Comparison of ENCODE assay signal across 13 mouse cellular contexts in genomic region chr16:37753809-37754208, GRCm38 (mm10). TPM values are rescaled to one million over a fixed set of nuclear protein-coding genes. Genes with fewer than 3 reads are reported as not detected.
DNase-seq lines count a peak whose midpoint lies in the region; ATAC-seq and TF ChIP-seq lines count a peak whose summit lies in the region.
"Had no signal": no experiment of that assay in that cellular context is flagged by ENCODE, and none has a peak within 500 bp of the region (broad histone marks: within the 10 kb centered on the region; RNA-seq: fewer than 3 reads in every experiment).

No protein-coding gene starts in this region.

- DNase-seq in kidney, adult 11 months: no peak
- peak; percentile 53 for DNase-seq in brain, embryonic 14.5 days (ENCODE audit: low read depth)
- DNase-seq in B cell, adult 2 months: no peak
- DNase-seq in yolk sac, embryonic 10.5 days (ENCODE audit: low spot score): no peak
- DNase-seq: cerebellum, postnatal 36 days; right cerebral cortex, postnatal 4 days had no signal

- 0 out of 2 replicates have a peak, but pooled peaks have one; percentile 27 for ATAC-seq in kidney, embryonic 16.5 days (ENCODE audit: low FRiP score, low TSS enrichment)
- ATAC-seq in liver, embryonic 12.5 days: peak; percentile 70
- ATAC-seq: forebrain, embryonic 13.5 days had no signal

- TF ChIP-seq POLR2A in ES-Bruce4 (IDR thresholded peaks at IDR 0.05; ENCODE audit: insufficient read depth, low read length): no peak
- no peak for TF ChIP-seq POLR2A in brain, embryonic 14.5 days (IDR thresholded peaks at IDR 0.05; ENCODE audit: borderline replicate concordance, extremely low read depth, insufficient read depth, insufficient read length, poor library complexity, severe bottlenecking)

- H3K36me3 ChIP-seq in kidney, embryonic 16.5 days (ENCODE audit: insufficient read depth, low read length): no peaks in the 10 kb centered on the region
- no peaks in the 10 kb centered on the region for H3K36me3 ChIP-seq in ES-Bruce4 (ENCODE audit: control insufficient read depth, insufficient read depth, low read length, poor library complexity, severe bottlenecking)
- H3K36me3 ChIP-seq in liver, embryonic 12.5 days: no peaks in the 10 kb centered on the region
- H3K36me3 ChIP-seq: neural tube, embryonic 12.5 days had no signal

- H3K4me2 ChIP-seq in kidney, embryonic 16.5 days (replicated peaks; ENCODE audit: low read depth, low read length): no peak overlapping the region
- no peak overlapping the region; the same call in 1 of the 2 replicates for H3K4me2 ChIP-seq in liver, embryonic 12.5 days
- H3K4me2 ChIP-seq: forebrain, embryonic 13.5 days; neural tube, embryonic 12.5 days had no signal

- H3K4me1 ChIP-seq in kidney, embryonic 16.5 days (ENCODE audit: insufficient read depth, low read length): 0 out of 2 replicates have a peak, but pooled peaks cover 7% of the 10 kb centered on the region
- H3K4me1 ChIP-seq in ES-Bruce4 (ENCODE audit: control insufficient read depth, insufficient read depth, low read length): peaks cover 5% of the 10 kb centered on the region
- H3K4me1 ChIP-seq in liver, embryonic 12.5 days: peaks cover 18% of the 10 kb centered on the region
- H3K4me1 ChIP-seq: neural tube, embryonic 12.5 days had no signal

- WGBS in kidney, embryonic 16.5 days: 100% methylated on average over 1 of the region's 1 CpGs
- whole genome bisulfite sequencing in liver, embryonic 12.5 days (ENCODE audit: insufficient replicate concordance): 43% methylated on average over 1 of the region's 1 CpGs

- no peak overlapping the region for H3K4me3 ChIP-seq in kidney, embryonic 16.5 days (ENCODE audit: low read length)
- no peak overlapping the region for H3K4me3 ChIP-seq in ES-Bruce4 (ENCODE audit: low read depth, low read length)
- no peak overlapping the region for H3K4me3 ChIP-seq in liver, embryonic 12.5 days
- H3K4me3 ChIP-seq: forebrain, embryonic 13.5 days; left cerebral cortex, adult 2 months; megakaryocyte, embryonic 14.5 days; neural tube, embryonic 12.5 days had no signal

- H3K9ac ChIP-seq in kidney, embryonic 16.5 days (replicated peaks; ENCODE audit: low read length): no peak overlapping the region
- no peak overlapping the region for H3K9ac ChIP-seq in ES-Bruce4 (ENCODE audit: low read depth, poor library complexity, severe bottlenecking)
- no peak overlapping the region for H3K9ac ChIP-seq in liver, embryonic 12.5 days
- H3K9ac ChIP-seq: forebrain, embryonic 13.5 days; neural tube, embryonic 12.5 days had no signal

- peak overlapping the region; percentile 68; the same call in 1 of the 2 replicates for H3K27ac ChIP-seq in kidney, embryonic 16.5 days (ENCODE audit: low read length)
- peak overlapping the region; percentile 33 for H3K27ac ChIP-seq in ES-Bruce4 (ENCODE audit: insufficient read depth, low read length)
- H3K27ac ChIP-seq in liver, embryonic 12.5 days: no peak overlapping the region
- H3K27ac ChIP-seq: forebrain, embryonic 13.5 days; left cerebral cortex, adult 2 months; neural tube, embryonic 12.5 days had no signal

- no peak for TF ChIP-seq EP300 in ES-Bruce4 (IDR thresholded peaks at IDR 0.05; ENCODE audit: insufficient read depth, low read depth, low read length)

- no peaks in the 10 kb centered on the region for H3K9me3 ChIP-seq in kidney, embryonic 16.5 days (ENCODE audit: low read length)
- H3K9me3 ChIP-seq in ES-Bruce4 (replicated peaks; ENCODE audit: control insufficient read depth, insufficient read depth, low read length, poor library complexity, severe bottlenecking): no peaks in the 10 kb centered on the region
- H3K9me3 ChIP-seq in liver, embryonic 12.5 days (replicated peaks): no peaks in the 10 kb centered on the region
- H3K9me3 ChIP-seq: forebrain, embryonic 13.5 days; megakaryocyte, embryonic 14.5 days; neural tube, embryonic 12.5 days had no signal

- H3K27me3 ChIP-seq in kidney, embryonic 16.5 days (ENCODE audit: insufficient read depth, low read length): no peaks in the 10 kb centered on the region
- H3K27me3 ChIP-seq in ES-Bruce4 (ENCODE audit: control insufficient read depth, insufficient read depth, low read length, poor library complexity, severe bottlenecking): no peaks in the 10 kb centered on the region
- no peaks in the 10 kb centered on the region for H3K27me3 ChIP-seq in liver, embryonic 12.5 days (replicated peaks)
- H3K27me3 ChIP-seq: forebrain, embryonic 13.5 days; megakaryocyte, embryonic 14.5 days; neural tube, embryonic 12.5 days had no signal

- no peak for TF ChIP-seq CTCF in ES-Bruce4 (IDR thresholded peaks at IDR 0.05; ENCODE audit: low read depth, low read length)
- no peak for TF ChIP-seq CTCF in brain, embryonic 14.5 days (IDR thresholded peaks at IDR 0.05; ENCODE audit: borderline replicate concordance, extremely low read depth, insufficient read depth, insufficient read length)

RNA-seq across cellular contexts. Expression of gene Fstl1, which starts 22.9 kb away (rescaled TPM):
- polyA plus RNA-seq in kidney, embryonic 16.5 days (2015; fragmentation: Nextera tagmentation; extraction: Ambion mirVana): 657 and 680 TPM in 2 replicates
- polyA plus RNA-seq in ES-Bruce4 (2011; ENCODE audit: insufficient read depth, insufficient read length, low read depth, missing spikeins): 53.1 and 56.4 TPM in 2 replicates
- polyA plus RNA-seq in brain, embryonic 14.5 days (2012; rRNA removed): 54.2 and 79.7 TPM in 2 replicates
- 44.7 and 54.2 TPM in 2 replicates for polyA plus RNA-seq in liver, embryonic 12.5 days (2016; fragmentation: Nextera tagmentation; extraction: Ambion mirVana)
